Mouse (Mus musculus): ENCODE measurements around the gene Kcnk12.

Kcnk12 gene

GRCm38 (mm10) chr17:87784911-87785310 lies 12.9 kb downstream of the Kcnk12 start:
- peak; percentile 64 for DNase-seq

- DNase-seq = peak; percentile 74
Measured at GRCm38 (mm10) chr17:87784141-87784831, 13.5 kb downstream of the Kcnk12 start.

GRCm38 (mm10) chr17:87781244-87781643 lies 16.6 kb downstream of the Kcnk12 start:
- DNase-seq = peak; percentile 39

- no peak for DNase-seq
Measured at GRCm38 (mm10) chr17:87780164-87780563, 17.6 kb downstream of the Kcnk12 start.

- no peak for DNase-seq
Measured at GRCm38 (mm10) chr17:87774982-87775381, 22.8 kb downstream of the Kcnk12 start.

- DNase-seq = no peak
Measured at GRCm38 (mm10) chr17:87773175-87773574, 24.6 kb downstream of the Kcnk12 start.

- DNase-seq = peak; percentile 92
Measured at GRCm38 (mm10) chr17:87770766-87771165, 27.0 kb downstream of the Kcnk12 start.

- DNase-seq = no peak
Measured at GRCm38 (mm10) chr17:87766888-87767287, 30.9 kb downstream of the Kcnk12 start.

- no peak for DNase-seq
Measured at GRCm38 (mm10) chr17:87765031-87765430, 32.8 kb downstream of the Kcnk12 start.

- DNase-seq = no peak
Measured at GRCm38 (mm10) chr17:87763146-87763545, 34.6 kb downstream of the Kcnk12 start.

- no peak for DNase-seq
Measured at GRCm38 (mm10) chr17:87760315-87760714, 37.5 kb downstream of the Kcnk12 start.

- DNase-seq = no peak
Measured at GRCm38 (mm10) chr17:87745926-87746888, 51.6 kb downstream of the Kcnk12 start.

GRCm38 (mm10) chr17:87744985-87745925 lies 52.5 kb downstream of the Kcnk12 start:
- no peak for DNase-seq

GRCm38 (mm10) chr17:87739835-87740234 lies 58.0 kb downstream of the Kcnk12 start:
- DNase-seq = no peak

GRCm38 (mm10) chr17:87737144-87737543 lies 60.6 kb downstream of the Kcnk12 start:
- DNase-seq = no peak

- DNase-seq = no peak
Measured at GRCm38 (mm10) chr17:87734471-87734870, 63.3 kb downstream of the Kcnk12 start.

GRCm38 (mm10) chr17:87731962-87732361 lies 65.8 kb downstream of the Kcnk12 start:
- DNase-seq = no peak

- DNase-seq = no peak
Measured at GRCm38 (mm10) chr17:87726489-87727356, 71.1 kb downstream of the Kcnk12 start.

- DNase-seq = no peak
Measured at GRCm38 (mm10) chr17:87724727-87725126, 73.1 kb downstream of the Kcnk12 start.

GRCm38 (mm10) chr17:87700101-87700500 lies 97.7 kb downstream of the Kcnk12 start:
- DNase-seq = peak; percentile 73

- peak; percentile 87 for DNase-seq
Measured at GRCm38 (mm10) chr17:87698996-87699765, 98.6 kb downstream of the Kcnk12 start.

Data from heart, adult 11 months (tissue).